Mouse (Mus musculus) midbrain, embryonic 13.5 days (tissue): ENCODE measurements around the gene Zfp511. TPM values are rescaled to one million over a fixed set of nuclear protein-coding genes. Genes with fewer than 3 reads are reported as not detected.

ENCODE experiments used
- ATAC-seq: fragments of 200-750 bp; cut with Nextera tagmentation; 2 replicates; pipeline ENCODE4 v1.8.0; 2017; ENCODE audit warnings: mild to moderate bottlenecking, moderate TSS enrichment, moderate library complexity
- H3K27ac ChIP-seq: fragments of 300-500 bp; sonication (generic); 2 replicates; pipeline ENCODE4 v1.5.1; 2015; ENCODE audit warnings: inconsistent platforms, mild to moderate bottlenecking, moderate library complexity
- H3K27me3 ChIP-seq: fragments of 300-500 bp; sonication (generic); 2 replicates; pipeline ENCODE4 v1.6.1; 2015; ENCODE audit warnings: mild to moderate bottlenecking, inconsistent platforms
- H3K36me3 ChIP-seq: fragments of 300-500 bp; sonication (generic); 2 replicates; pipeline ENCODE4 v1.6.1; 2015; ENCODE audit warnings: mild to moderate bottlenecking, inconsistent platforms
- H3K4me1 ChIP-seq: fragments of 300-500 bp; sonication (generic); replicated peaks from 2 replicates; pipeline ENCODE4 v1.6.1; 2015; ENCODE audit warnings: inconsistent platforms
- H3K4me2 ChIP-seq: fragments of 300-500 bp; sonication (generic); replicated peaks from 2 replicates; pipeline ENCODE4 v1.6.1; 2015; ENCODE audit warnings: moderate library complexity, mild to moderate bottlenecking, inconsistent platforms
- H3K4me3 ChIP-seq: fragments of 300-500 bp; sonication (generic); replicated peaks from 2 replicates; pipeline ENCODE4 v1.5.1; 2015; ENCODE audit warnings: mild to moderate bottlenecking, inconsistent platforms
- H3K9ac ChIP-seq: fragments of 300-500 bp; sonication (generic); replicated peaks from 2 replicates; pipeline ENCODE4 v1.6.1; 2015; ENCODE audit warnings: mild to moderate bottlenecking, inconsistent platforms
- H3K9me3 ChIP-seq: fragments of 300-500 bp; sonication (generic); 2 replicates; pipeline ENCODE4 v1.6.1; 2016; ENCODE audit warnings: mild to moderate bottlenecking, inconsistent platforms
- WGBS: fragments of 180-500 bp; shearing (Covaris S2); methylation state at CpG from one replicate; pipeline ENCODE4 v1.1.7; 2015; 5-methylcytosine and 5-hydroxymethylcytosine counted together
- polyA plus RNA-seq: library from polyadenylated mRNA; unstranded; fragments of >200 nt; fragmentation: Nextera tagmentation; extraction: Ambion mirVana; gene quantifications from 2 replicates; pipeline ENCODE4 v1.2.1, GENCODE M21; 2015

Gene Zfp511
- polyA plus RNA-seq, 1 experiment from 2014 or later = 50.7 TPM

- Histone ChIP-seq H3K9ac (no peak overlapping the region), H3K4me1 (peaks cover 32% of the 10 kb centered on the region), H3K4me2 (no peak overlapping the region), H3K4me3 (no peak overlapping the region), H3K9me3 (no peaks in the 10 kb centered on the region), H3K36me3 (no peaks in the 10 kb centered on the region), H3K27ac (no peak overlapping the region), H3K27me3 (peaks cover 88% of the 10 kb centered on the region)
- no peak for ATAC-seq
- WGBS = 80% methylated on average over 4 of the region's 4 CpGs
Observed at GRCm38 (mm10) chr7:140054124-140054523, 17.9 kb downstream of the Zfp511 start.

DNA sequence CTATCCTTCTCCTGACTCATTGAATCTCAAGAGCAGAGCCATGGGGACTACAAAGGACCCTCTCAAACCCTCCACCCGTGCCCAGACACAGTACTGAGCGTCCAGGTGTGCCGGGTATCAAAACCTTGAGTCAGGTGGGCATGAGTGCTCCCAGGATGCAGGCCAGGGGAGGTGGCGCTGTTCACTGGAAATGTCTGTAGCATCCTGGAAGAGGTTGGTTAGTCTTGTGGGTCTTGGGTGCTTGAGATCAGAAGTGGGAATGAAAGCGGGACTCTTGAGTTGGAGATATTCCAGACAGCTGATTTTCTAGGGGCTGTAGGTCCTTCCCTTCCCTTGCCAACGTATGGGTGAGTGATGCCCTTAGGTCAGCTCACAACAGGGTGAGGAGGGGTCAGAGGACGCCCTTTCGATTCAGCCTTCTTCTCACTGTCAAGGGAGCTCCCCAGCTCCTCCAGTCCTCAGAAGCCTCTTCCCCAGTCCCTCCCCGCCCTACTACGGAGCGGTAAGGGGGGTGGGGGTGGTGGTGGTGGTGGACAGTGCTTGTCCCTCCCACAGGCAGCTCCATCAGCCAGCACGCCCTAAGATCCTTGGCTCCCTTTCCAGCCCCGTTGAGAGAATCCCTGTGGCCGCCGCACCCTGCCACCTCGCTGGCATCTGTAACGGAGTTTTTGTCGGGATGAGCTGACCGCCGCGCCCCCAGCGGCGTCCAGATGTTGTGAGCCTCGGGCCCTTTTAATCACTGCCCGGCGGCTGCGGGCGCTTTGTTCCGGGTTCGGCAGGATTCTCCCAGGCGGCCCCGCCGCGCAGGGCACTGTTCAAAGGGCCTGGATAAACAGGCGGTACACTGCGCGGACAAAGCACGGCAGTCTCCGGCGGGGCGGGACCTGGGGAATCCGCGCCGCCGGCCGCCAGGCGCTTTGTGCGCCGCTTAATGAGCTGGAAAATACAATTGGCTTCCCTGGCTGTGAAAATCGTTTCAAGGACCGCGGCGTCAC, 21.5 kb downstream of the Zfp511 start:
- peak overlapping the region; percentile 69 for H3K4me2 ChIP-seq
- no peaks in the 10 kb centered on the region for H3K9me3 ChIP-seq
- peak overlapping the region; percentile 73 for H3K9ac ChIP-seq
- peak overlapping the region; percentile 47 for H3K4me3 ChIP-seq
- H3K27ac ChIP-seq = peak overlapping the region; percentile 93
- 2% methylated on average over 53 of the region's 53 CpGs for WGBS
- H3K4me1 ChIP-seq = peaks cover 60% of the 10 kb centered on the region
- peak; percentile 84 for ATAC-seq
- H3K27me3 ChIP-seq = peaks cover 80% of the 10 kb centered on the region
- H3K36me3 ChIP-seq = no peaks in the 10 kb centered on the region

DNA sequence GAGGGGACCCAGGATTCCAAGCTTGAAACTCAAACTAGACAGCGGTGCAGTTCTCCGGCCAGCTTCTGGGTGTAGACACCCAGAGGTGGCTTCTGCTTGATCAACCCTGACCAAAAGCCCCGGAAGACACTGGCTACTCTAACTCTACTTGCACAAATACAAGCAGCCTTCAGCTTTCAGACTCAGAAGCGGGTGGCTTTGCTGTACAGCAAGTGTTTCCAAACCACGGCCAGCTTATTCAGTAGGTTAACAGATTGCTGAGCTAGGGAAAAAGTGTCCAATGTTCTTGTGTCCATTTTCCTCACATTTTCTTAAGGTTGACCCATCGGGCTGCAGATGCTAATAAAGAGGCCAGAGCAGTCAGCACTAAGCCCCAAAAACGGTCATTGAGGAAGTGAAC, 22.3 kb downstream of the Zfp511 start:
- Histone ChIP-seq H3K27ac (peak overlapping the region; percentile 93), H3K4me1 (peaks cover 60% of the 10 kb centered on the region), H3K27me3 (peaks cover 80% of the 10 kb centered on the region), H3K4me3 (peak overlapping the region; percentile 47), H3K9ac (peak overlapping the region; percentile 73), H3K36me3 (no peaks in the 10 kb centered on the region), H3K4me2 (peak overlapping the region; percentile 69), H3K9me3 (no peaks in the 10 kb centered on the region)
- no peak for ATAC-seq
- 8% methylated on average over 7 of the region's 7 CpGs for WGBS

DNA sequence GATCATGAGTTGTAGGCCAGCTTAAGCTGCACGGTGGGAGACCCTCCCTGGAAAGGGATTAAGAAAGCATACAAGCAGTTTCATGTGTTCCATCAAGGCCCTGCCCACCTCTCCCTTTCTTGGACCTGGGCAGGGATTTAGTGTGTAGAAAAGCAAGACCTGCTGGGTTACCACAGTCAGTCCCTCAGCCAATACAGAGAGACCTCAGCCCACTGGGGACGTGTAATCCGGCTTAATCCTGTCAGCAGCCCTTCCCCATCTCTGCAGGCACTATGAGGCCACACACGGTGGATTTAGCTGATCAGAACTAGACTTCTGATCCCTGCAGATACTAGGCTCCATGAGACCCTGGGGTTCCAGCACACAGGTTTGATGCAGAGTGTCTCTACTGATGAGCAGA, 23.4 kb downstream of the Zfp511 start:
- Histone ChIP-seq H3K4me1 (peaks cover 61% of the 10 kb centered on the region), H3K9ac (no peak overlapping the region), H3K9me3 (no peaks in the 10 kb centered on the region), H3K27me3 (peaks cover 80% of the 10 kb centered on the region), H3K4me2 (0 out of 2 replicates have a peak overlapping the region, but pooled peaks have one; percentile 4), H3K27ac (no peak overlapping the region), H3K4me3 (no peak overlapping the region), H3K36me3 (no peaks in the 10 kb centered on the region)
- WGBS = 4% methylated on average over 4 of the region's 4 CpGs
- ATAC-seq = peak; percentile 21; the same call in 1 of the 2 replicates

DNA sequence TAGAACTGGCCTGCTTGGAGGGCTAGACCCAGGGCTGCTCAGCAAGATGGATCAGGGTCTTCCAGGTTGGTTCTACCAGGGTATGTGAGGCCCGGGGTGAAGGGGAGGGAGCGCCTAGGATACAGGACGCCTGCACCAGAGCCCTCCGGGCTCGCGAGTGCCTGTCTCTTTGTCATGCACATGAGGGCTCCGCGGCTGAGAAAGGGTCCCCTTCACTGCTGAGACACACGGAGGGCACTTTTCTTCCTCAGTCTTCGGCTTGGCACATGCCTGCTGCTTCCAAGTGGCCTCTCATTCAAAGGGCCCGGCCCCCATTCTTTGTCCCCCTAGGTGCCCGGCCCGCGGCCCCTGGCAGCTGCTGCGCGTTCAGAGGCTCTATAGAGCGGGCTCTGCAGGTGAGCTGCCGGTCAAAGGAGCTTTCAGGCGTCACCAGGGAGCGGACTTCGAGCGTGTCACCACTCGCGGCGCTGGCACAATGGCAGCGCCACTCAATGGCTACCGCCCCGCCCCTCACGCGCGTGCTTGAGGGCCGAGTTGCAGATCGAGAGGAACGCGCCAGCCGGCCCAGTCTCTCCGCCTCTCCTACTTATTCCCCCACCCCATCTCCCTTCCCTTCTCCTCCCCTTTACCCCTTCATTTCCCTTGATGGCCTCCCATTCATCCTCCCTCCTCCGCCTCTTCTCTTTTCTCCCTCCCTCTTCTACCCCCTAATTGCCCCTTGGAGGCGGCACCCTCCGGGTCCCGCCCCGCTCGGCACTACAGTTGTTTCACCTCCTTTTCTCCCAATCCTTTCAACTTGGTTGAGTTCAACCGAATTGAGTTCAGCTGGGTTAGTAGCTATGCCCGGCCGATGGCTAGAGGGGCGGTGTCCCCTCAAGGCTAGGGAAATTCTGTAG, 25.0 kb downstream of the Zfp511 start:
- Histone ChIP-seq H3K9ac (peak overlapping the region; percentile 49), H3K36me3 (no peaks in the 10 kb centered on the region), H3K27ac (peak overlapping the region; percentile 20; the same call in 1 of the 2 replicates), H3K9me3 (no peaks in the 10 kb centered on the region), H3K4me3 (peak overlapping the region; percentile 31), H3K4me2 (peak overlapping the region; percentile 59), H3K27me3 (peaks cover 80% of the 10 kb centered on the region), H3K4me1 (peaks cover 67% of the 10 kb centered on the region)
- ATAC-seq = peak; percentile 59
- under 1% methylated on average over 47 of the region's 47 CpGs for WGBS

- Histone ChIP-seq H3K4me1 (peaks cover 63% of the 10 kb centered on the region), H3K9me3 (no peaks in the 10 kb centered on the region), H3K4me2 (peak overlapping the region; percentile 59), H3K36me3 (no peaks in the 10 kb centered on the region), H3K27ac (no peak overlapping the region), H3K27me3 (peaks cover 80% of the 10 kb centered on the region), H3K4me3 (peak overlapping the region; percentile 31), H3K9ac (peak overlapping the region; percentile 49; the same call in 1 of the 2 replicates)
- WGBS = under 1% methylated on average over 6 of the region's 6 CpGs
- ATAC-seq = no peak; the same call in none of the 2 replicates
Observed at GRCm38 (mm10) chr7:140061832-140062130, 25.6 kb downstream of the Zfp511 start.

- WGBS = 14% methylated on average over 11 of the region's 11 CpGs
- no peak for ATAC-seq
- no peak overlapping the region for H3K9ac ChIP-seq
- H3K27me3 ChIP-seq = peaks cover 80% of the 10 kb centered on the region
- H3K27ac ChIP-seq = no peak overlapping the region
- H3K4me2 ChIP-seq = peak overlapping the region; percentile 59; the same call in 1 of the 2 replicates
- no peaks in the 10 kb centered on the region for H3K36me3 ChIP-seq
- H3K4me3 ChIP-seq = no peak overlapping the region
- H3K9me3 ChIP-seq = no peaks in the 10 kb centered on the region
- peaks cover 58% of the 10 kb centered on the region for H3K4me1 ChIP-seq
Observed at GRCm38 (mm10) chr7:140062307-140062706, 26.1 kb downstream of the Zfp511 start.

DNA sequence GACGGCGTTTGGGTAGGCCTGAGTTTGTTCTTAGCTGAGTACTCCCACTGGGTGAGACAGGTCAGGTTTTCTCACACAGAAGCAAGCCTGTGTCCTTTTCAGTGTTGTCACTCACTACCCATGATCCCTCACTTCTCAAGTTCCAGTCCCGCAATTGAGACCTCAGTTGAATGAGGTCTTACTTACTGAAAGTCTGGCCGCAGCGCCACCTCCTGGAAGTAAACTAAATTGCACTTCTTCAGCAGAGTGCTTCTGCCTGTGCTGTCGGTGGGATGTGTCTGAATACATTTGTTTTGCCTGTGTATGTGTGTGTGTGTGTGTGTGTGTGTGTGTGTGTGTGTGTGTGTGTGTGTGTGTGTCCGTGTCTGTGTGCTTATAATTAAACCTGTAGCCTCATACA, 26.9 kb downstream of the Zfp511 start:
- Histone ChIP-seq H3K4me3 (no peak overlapping the region), H3K27ac (no peak overlapping the region), H3K36me3 (no peaks in the 10 kb centered on the region), H3K27me3 (peaks cover 85% of the 10 kb centered on the region), H3K4me1 (peaks cover 52% of the 10 kb centered on the region), H3K4me2 (no peak overlapping the region), H3K9me3 (no peaks in the 10 kb centered on the region), H3K9ac (no peak overlapping the region)
- no peak for ATAC-seq
- WGBS = 16% methylated on average over 7 of the region's 7 CpGs

DNA sequence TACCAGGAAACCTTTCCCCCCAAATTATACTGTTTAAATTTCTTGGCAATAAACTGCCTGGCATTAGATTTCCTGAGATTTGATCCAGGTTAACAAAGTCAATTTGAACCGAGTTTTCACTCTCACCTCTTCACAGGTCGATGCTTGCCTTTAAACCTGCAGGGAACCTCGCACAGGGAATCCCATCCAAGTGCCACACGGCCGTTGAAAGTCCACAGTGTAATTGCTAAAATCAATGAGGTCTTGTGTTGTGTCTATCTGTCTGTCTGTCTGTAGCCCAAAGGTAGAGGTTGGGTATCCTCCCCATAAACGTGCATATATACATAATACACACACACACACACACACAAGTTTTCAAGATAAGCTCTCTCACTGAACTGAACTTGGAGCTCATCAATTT, 31.2 kb downstream of the Zfp511 start:
- no peak for ATAC-seq
- H3K27ac ChIP-seq = no peak overlapping the region
- H3K4me1 ChIP-seq = peaks cover 10% of the 10 kb centered on the region
- WGBS = 64% methylated on average over 6 of the region's 6 CpGs
- H3K9ac ChIP-seq = no peak overlapping the region
- no peaks in the 10 kb centered on the region for H3K9me3 ChIP-seq
- H3K4me3 ChIP-seq = no peak overlapping the region
- no peak overlapping the region for H3K4me2 ChIP-seq
- H3K27me3 ChIP-seq = peaks cover 98% of the 10 kb centered on the region
- H3K36me3 ChIP-seq = peaks cover 25% of the 10 kb centered on the region

DNA sequence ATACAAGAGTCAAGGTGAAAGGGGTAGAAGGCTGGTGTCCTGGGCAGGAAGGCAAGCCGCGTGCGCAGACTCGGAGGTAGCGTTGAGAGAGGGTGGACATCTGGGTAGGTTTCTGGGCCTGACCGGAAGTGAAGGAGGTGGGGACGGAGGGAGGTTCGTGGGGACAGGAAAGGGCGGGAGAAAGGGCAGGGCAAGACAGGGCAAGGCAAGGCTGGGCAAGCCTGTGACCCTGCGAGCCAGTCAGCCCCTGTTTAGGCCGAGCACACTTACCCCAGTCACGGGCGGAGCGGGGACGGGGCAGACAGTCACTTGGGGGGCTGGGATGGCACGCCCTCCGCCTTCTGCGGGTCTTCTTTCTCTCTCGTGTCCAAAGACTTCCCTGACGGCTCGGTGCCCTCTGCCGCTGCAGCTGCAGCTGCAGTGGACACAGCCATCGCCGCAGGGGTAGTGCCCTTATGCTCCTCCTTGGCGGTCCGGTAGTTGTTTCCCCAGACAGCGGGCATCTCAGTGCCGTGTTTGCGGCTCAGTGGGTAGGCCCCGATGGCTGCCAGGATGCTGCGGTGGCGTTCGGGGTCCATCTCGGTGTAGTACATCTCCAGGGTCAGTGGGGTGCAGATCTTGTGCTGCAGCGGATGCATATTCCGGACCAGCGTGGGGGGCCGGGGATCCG, 34.0 kb downstream of the Zfp511 start:
- H3K4me1 ChIP-seq = 0 out of 2 replicates have a peak, but pooled peaks cover under 1% of the 10 kb centered on the region
- no peak overlapping the region for H3K27ac ChIP-seq
- ATAC-seq = peak; percentile 55; the same call in 1 of the 2 replicates
- H3K27me3 ChIP-seq = peaks cover 95% of the 10 kb centered on the region
- no peaks in the 10 kb centered on the region for H3K9me3 ChIP-seq
- WGBS = 27% methylated on average over 39 of the region's 39 CpGs
- H3K4me3 ChIP-seq = no peak overlapping the region; the same call in 1 of the 2 replicates
- peak overlapping the region; percentile 35 for H3K4me2 ChIP-seq
- H3K36me3 ChIP-seq = peaks cover 39% of the 10 kb centered on the region
- no peak overlapping the region for H3K9ac ChIP-seq

GRCm38 (mm10) chr7:140077698-140078097, 41.5 kb downstream of the Zfp511 start:
- no peak overlapping the region for H3K4me2 ChIP-seq
- 77% methylated on average over 6 of the region's 6 CpGs for WGBS
- peaks cover 57% of the 10 kb centered on the region for H3K27me3 ChIP-seq
- no peaks in the 10 kb centered on the region for H3K9me3 ChIP-seq
- peaks cover 11% of the 10 kb centered on the region; the same call in 1 of the 2 replicates for H3K36me3 ChIP-seq
- no peak overlapping the region for H3K27ac ChIP-seq
- H3K9ac ChIP-seq = 0 out of 2 replicates have a peak overlapping the region, but pooled peaks have one; percentile 10
- no peak for ATAC-seq
- H3K4me1 ChIP-seq = peaks cover 34% of the 10 kb centered on the region
- no peak overlapping the region for H3K4me3 ChIP-seq
